Mouse (Mus musculus): Measurements from ENCODE around the gene Btbd19. TPM values are rescaled to one million over a fixed set of nuclear protein-coding genes. Genes with fewer than 3 reads are reported as not detected.

Btbd19 gene
- polyA plus RNA-seq (2012; rRNA removed) = 3.0 and 3.3 TPM in 2 replicates

DNA sequence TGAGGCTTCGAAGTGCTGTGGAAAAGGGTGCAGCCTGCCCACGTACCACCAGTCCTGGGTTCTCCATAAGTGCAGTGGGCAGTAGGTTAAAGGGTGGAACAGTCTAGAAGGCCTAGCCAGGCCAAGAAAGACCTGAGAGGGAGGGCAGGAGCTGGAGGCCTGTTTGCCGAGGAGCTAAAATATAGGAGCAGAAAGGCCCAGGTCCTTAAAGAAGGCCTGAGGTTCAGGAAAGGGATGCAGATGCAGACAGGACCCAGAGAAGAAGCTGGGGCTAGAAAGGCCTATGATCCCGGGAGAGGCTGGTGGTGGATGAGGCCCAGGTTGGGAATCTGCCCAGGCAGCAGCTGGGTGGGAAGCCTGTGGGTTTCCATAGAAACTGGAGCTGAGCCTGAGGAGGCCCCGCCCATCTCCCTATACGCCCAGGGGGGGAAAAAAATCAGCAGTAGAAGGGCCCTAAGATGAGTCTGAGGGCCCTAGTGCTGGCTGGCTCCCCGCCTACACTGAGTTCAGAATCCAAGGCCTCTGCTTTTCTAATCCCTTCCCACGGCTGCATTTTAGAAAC, at the start of gene Btbd19:
Gene Btbd19, minus strand, starts transcription at position 378 of the 562 bp plus-strand sequence.

DNA sequence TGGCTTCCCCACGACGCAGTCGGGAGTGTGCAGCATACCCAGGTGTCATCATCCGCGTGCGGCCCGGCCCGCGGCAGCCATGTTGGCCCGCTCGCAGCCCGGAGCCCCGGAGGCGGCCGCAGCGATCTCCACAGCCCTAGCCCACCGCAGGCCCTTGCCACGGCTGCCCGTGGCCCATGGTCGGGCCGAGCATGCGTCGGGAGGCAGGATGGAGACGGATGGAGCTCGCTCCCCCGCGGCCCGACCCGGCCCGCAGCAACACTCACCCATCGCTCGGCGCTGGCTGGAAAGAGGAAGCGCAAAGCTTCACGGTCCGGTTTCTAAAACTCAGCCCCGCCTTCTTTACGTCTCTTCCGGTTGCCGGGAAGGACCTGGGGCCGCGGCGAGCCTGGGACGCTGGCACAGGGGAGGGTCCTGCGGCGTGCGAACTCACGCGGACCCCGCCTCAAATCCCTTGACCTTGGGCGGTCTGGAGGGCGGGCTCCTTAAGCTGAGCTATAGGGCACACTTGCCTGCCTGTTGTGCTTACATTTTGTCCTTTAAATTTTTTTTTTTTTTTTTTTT, 30.3 kb upstream of the Btbd19 start, which contains the start of gene Rps8:
Gene Rps8, minus strand, starts transcription at position 452 of the 564 bp plus-strand sequence.

DNA sequence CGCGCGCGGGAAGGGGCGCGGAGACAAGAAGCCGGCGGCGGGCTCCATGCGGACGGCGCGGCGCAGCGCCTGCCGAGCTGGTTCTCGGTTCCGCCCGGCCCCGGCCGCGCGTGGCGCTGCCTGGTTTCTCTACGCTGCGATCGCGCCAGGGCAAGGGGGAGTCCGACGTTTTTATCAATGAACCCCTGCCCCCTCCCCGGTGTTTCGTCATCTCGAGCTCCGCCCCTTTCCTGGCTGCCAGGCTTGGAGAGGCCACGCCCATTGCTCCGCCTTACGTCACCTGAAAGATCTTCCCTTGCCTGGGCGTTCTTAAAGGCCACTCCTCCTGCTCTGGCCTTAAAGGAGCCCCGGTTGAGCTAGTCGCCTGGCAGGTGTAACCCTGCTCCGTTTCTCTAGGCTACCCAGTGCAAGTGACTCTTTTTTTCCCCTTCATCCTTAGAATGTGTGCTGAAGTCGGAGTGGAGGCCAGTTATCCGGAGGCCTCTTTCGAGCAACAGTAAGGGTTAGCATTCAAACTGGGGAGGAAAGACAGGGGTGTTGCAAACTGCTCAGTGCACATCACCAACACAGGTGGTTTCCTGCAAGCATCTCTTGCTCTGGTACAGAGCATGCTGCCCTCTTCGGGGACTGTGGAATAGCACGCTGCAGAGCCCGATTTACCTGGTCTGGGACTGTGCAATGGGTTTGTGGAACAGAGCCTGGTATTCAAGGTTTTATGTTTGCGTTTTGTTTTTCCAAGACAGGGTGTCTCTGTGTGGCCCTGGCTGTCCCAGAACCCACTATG, 8.5 kb upstream of the Btbd19 start, which contains the start of gene Plk3:
Gene Plk3, minus strand, starts transcription at position 147 of the 784 bp plus-strand sequence.

DNA sequence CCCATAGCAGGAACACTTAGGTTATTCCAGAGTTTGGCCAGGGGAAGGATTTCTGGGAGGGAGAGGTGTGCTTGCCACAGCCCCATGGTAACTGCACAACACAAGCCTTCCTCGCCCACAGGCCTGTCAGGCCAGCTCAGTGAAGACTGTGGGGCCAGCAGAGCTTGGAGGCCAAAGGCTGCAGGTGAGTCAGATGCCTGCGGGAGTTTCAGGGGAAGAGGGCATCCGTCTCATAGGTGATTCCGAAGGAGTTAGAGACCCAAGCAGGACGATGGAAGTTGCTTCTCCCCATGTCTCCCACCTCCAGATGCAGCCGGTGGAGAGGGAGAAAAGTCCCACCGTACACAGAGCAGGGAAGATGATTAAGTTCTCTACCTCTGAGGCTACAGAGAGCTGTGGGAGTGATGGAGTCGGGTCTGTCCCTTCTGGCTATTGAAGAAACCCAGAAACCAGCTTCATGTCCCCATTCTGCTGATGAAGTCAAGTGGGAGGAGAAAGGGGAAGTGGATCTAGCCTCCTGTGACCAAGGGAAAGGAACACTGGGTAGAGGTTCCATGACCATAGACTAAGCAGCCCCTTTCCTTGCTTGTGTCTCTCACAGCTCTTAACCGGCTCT, 1.3 kb upstream of the Btbd19 start, which contains the start of gene Tctex1d4:
Gene Tctex1d4, plus strand, starts transcription at position 120 of the 616 bp plus-strand sequence.

DNA sequence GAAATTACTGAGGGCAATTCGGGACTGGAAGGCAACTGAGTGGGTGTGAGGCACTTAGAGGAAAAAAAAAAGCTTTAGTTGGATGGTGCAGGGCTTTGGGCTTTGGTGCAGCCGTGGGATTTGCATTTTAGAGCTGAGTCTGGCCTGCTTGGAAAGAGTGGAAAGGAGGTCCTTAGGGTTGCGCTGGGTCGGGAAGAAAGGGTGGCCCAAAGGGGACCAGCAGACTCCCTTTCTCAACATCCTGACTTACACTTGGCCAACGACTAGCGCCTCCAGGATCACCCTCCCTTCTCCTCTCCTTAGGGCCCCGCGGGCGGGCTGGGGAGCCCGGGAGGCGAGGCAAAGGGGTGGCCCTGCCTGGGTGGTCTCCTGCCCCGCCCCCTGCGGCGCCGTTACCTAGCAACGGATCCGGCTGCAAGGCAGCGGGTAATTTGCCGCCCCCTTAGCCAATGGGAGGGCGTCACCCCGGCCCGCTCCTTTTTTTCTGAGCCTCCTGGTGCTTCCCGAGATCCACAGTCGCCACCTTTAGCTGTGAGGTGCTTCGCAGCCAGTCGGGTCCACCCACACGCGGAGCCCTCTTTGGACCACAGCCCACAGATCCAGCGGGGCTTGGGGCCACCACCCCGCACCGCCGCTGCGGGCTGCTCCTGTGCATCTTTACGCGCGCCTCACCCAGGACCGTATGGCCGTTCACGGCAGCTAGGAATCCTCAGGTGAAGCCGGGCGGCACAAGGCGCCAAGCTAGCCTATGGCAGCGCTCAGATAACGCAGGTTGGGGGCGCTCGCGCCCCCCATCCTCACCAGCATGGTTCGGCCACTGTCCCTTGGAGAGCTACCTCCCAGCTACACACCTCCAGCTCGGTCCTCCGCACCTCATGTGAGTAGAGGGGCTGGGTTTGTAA, 29.7 kb downstream of the Btbd19 start, which contains the start of gene Ptch2:
Gene Ptch2, plus strand, starts transcription at position 525 of the 902 bp plus-strand sequence.

Other genes with a start within 250 kb of the Btbd19 start
- gene Zswim5, start 248.3 kb downstream of the Btbd19 start, polyA plus RNA-seq (2012; rRNA removed) = 0.03 TPM in 2 replicates
- 397 and 450 TPM in 2 replicates for gene Urod, start 131.3 kb downstream of the Btbd19 start, polyA plus RNA-seq (2012; rRNA removed)
- gene Hectd3, start 130.4 kb downstream of the Btbd19 start, polyA plus RNA-seq (2012; rRNA removed) = 8.5 and 9.4 TPM in 2 replicates
- gene Eif2b3, start 106.3 kb downstream of the Btbd19 start, polyA plus RNA-seq (2012; rRNA removed) = 17.6 and 18.6 TPM in 2 replicates
- 0.60 and 0.64 TPM in 2 replicates for gene Ptch2, start 29.6 kb downstream of the Btbd19 start, polyA plus RNA-seq (2012; rRNA removed)
- 0.06 TPM in 2 replicates for gene Tctex1d4, start 1.1 kb upstream of the Btbd19 start, polyA plus RNA-seq (2012; rRNA removed)
- gene Plk3, start 8.2 kb upstream of the Btbd19 start, polyA plus RNA-seq (2012; rRNA removed) = 1.8 and 1.9 TPM in 2 replicates
- 973 and 1,046 TPM in 2 replicates for gene Rps8, start 30.5 kb upstream of the Btbd19 start, polyA plus RNA-seq (2012; rRNA removed)
- 18.9 and 21.5 TPM in 2 replicates for gene Kif2c, start 56.9 kb upstream of the Btbd19 start, polyA plus RNA-seq (2012; rRNA removed)
- 2.6 TPM in 2 replicates for gene Tmem53, start 126.2 kb upstream of the Btbd19 start, polyA plus RNA-seq (2012; rRNA removed)
- 0.02 TPM in 2 replicates for gene Armh1, start 126.4 kb upstream of the Btbd19 start, polyA plus RNA-seq (2012; rRNA removed)

Data from liver, embryonic 14 days (tissue).